8 mouse cellular contexts compared by ENCODE assay signal in genomic region chr6:125160854-125161760, GRCm38 (mm10). TPM values are rescaled to one million over a fixed set of nuclear protein-coding genes. Genes with fewer than 3 reads are reported as not detected.
A peak's percentile ranks its signal among the peaks of the same experiment; 100 is the strongest.
DNase-seq lines count a peak whose midpoint lies in the region; ATAC-seq and TF ChIP-seq lines count a peak whose summit lies in the region.

No protein-coding gene starts in this region.

- peaks cover 1% of the 10 kb centered on the region; the same call in 1 of the 2 replicates for H3K4me1 ChIP-seq in cortical plate, adult 2 months (ENCODE audit: control insufficient read depth, insufficient read depth, low read length)
- H3K4me1 ChIP-seq in kidney, adult 2 months (ENCODE audit: control insufficient read depth, insufficient read depth, low read length) = no peaks in the 10 kb centered on the region; the same call in 1 of the 2 replicates
- peaks cover 81% of the 10 kb centered on the region for H3K4me1 ChIP-seq in liver, embryonic 12.5 days

- 28% methylated on average over 22 of the region's 22 CpGs for whole genome bisulfite sequencing in kidney, adult 2 months
- WGBS in liver, embryonic 12.5 days (ENCODE audit: insufficient replicate concordance) = 17% methylated on average over 22 of the region's 22 CpGs

- no peak overlapping the region; the same call in 1 of the 2 replicates for H3K9ac ChIP-seq in liver, embryonic 12.5 days

- H3K27ac ChIP-seq in cortical plate, adult 2 months (ENCODE audit: insufficient read depth, low read length) = no peak overlapping the region
- H3K27ac ChIP-seq in kidney, adult 2 months (ENCODE audit: insufficient read depth, low read depth, low read length) = peak overlapping the region; percentile 33; the same call in 1 of the 2 replicates
- H3K27ac ChIP-seq in liver, embryonic 12.5 days = peak overlapping the region; percentile 75

- H3K27me3 ChIP-seq in kidney, adult 2 months (replicated peaks; ENCODE audit: control insufficient read depth, insufficient read depth, low read length) = no peaks in the 10 kb centered on the region
- no peaks in the 10 kb centered on the region for H3K27me3 ChIP-seq in liver, embryonic 12.5 days (replicated peaks)

- DNase-seq in thymus, postnatal 4 days = peak; percentile 35
- no peak for DNase-seq in thymus, postnatal 25 days
- peak; percentile 99 for DNase-seq in heart, adult 11 months
- peak; percentile 90 for DNase-seq in kidney, adult 2 months
- peak; percentile 34 for DNase-seq in retina, embryonic 14.5 days (ENCODE audit: low spot score)

- TF ChIP-seq CTCF in cortical plate, adult 2 months (IDR thresholded peaks at IDR 0.05; ENCODE audit: extremely low read depth, insufficient read depth, low read length) = no peak
- TF ChIP-seq CTCF in kidney, adult 2 months (conservative IDR thresholded peaks at IDR 0.05; ENCODE audit: insufficient read depth, insufficient read length, low read depth, low read length) = no peak

- ATAC-seq in liver, embryonic 12.5 days = peak; percentile 6; the same call in 1 of the 2 replicates
- ATAC-seq in erythroblast, adult 5-6 weeks (replicated peaks; ENCODE audit: low FRiP score, poor library complexity, severe bottlenecking) = no peak

- H3K36me3 ChIP-seq in kidney, adult 2 months (ENCODE audit: control insufficient read depth, insufficient read depth, low read length) = peaks cover 5% of the 10 kb centered on the region
- peaks cover 72% of the 10 kb centered on the region for H3K36me3 ChIP-seq in liver, embryonic 12.5 days

- peak overlapping the region; percentile 31 for H3K4me2 ChIP-seq in liver, embryonic 12.5 days

- no peaks in the 10 kb centered on the region for H3K9me3 ChIP-seq in liver, embryonic 12.5 days (replicated peaks)

- peak; percentile 63 for TF ChIP-seq POLR2A in cortical plate, adult 2 months (IDR thresholded peaks at IDR 0.05; ENCODE audit: extremely low read depth, insufficient read depth, low read length)
- peak; percentile 8 for TF ChIP-seq POLR2A in kidney, adult 2 months (IDR thresholded peaks at IDR 0.05; ENCODE audit: low read depth, low read length)

- no peak overlapping the region for H3K4me3 ChIP-seq in cortical plate, adult 2 months (ENCODE audit: insufficient read depth, low read length)
- H3K4me3 ChIP-seq in kidney, adult 2 months (ENCODE audit: insufficient read depth, low read depth, low read length) = no peak overlapping the region
- H3K4me3 ChIP-seq in liver, embryonic 12.5 days = no peak overlapping the region; the same call in 1 of the 2 replicates

RNA-seq across cellular contexts. Expression of gene Gapdh, which starts 5.2 kb away (rescaled TPM):
- polyA plus RNA-seq in cortical plate, adult 2 months (2012; rRNA removed) = 4,394 and 4,549 TPM in 2 replicates
- polyA plus RNA-seq in kidney, adult 2 months (2012; rRNA removed) = 7,324 and 7,933 TPM in 2 replicates
- 1,499 and 1,575 TPM in 2 replicates for polyA plus RNA-seq in liver, embryonic 12.5 days (2016; fragmentation: Nextera tagmentation; extraction: Ambion mirVana)
- total RNA-seq in erythroblast, adult 5-6 weeks (2015; ENCODE audit: low replicate concordance) = 912 and 913 TPM in 2 replicates
- 174 and 278 TPM in 2 replicates for total RNA-seq in erythroblast, adult 5-6 weeks (2017; ENCODE audit: low replicate concordance)

RNA-seq across cellular contexts. Expression of gene Iffo1, which starts 16.1 kb away (rescaled TPM):
- polyA plus RNA-seq in cortical plate, adult 2 months (2012; rRNA removed) = 96.9 and 97.6 TPM in 2 replicates
- 35.0 and 36.4 TPM in 2 replicates for polyA plus RNA-seq in kidney, adult 2 months (2012; rRNA removed)
- 6.6 and 7.3 TPM in 2 replicates for polyA plus RNA-seq in liver, embryonic 12.5 days (2016; fragmentation: Nextera tagmentation; extraction: Ambion mirVana)
- total RNA-seq in erythroblast, adult 5-6 weeks (2015; ENCODE audit: low replicate concordance) = 3.1 and 6.9 TPM in 2 replicates
- 2.2 and 10.9 TPM in 2 replicates for total RNA-seq in erythroblast, adult 5-6 weeks (2017; ENCODE audit: low replicate concordance)

RNA-seq across cellular contexts. Expression of gene Nop2, which starts 29.4 kb away (rescaled TPM):
- 20.0 and 21.5 TPM in 2 replicates for polyA plus RNA-seq in cortical plate, adult 2 months (2012; rRNA removed)
- polyA plus RNA-seq in kidney, adult 2 months (2012; rRNA removed) = 15.5 and 16.5 TPM in 2 replicates
- polyA plus RNA-seq in liver, embryonic 12.5 days (2016; fragmentation: Nextera tagmentation; extraction: Ambion mirVana) = 83.1 and 85.3 TPM in 2 replicates
- total RNA-seq in erythroblast, adult 5-6 weeks (2015; ENCODE audit: low replicate concordance) = 4.8 and 6.7 TPM in 2 replicates
- 10.5 and 11.8 TPM in 2 replicates for total RNA-seq in erythroblast, adult 5-6 weeks (2017; ENCODE audit: low replicate concordance)

RNA-seq across cellular contexts. Expression of gene Ncapd2, which starts 30.4 kb away (rescaled TPM):
- 53.5 and 58.3 TPM in 2 replicates for polyA plus RNA-seq in cortical plate, adult 2 months (2012; rRNA removed)
- polyA plus RNA-seq in kidney, adult 2 months (2012; rRNA removed) = 15.6 and 18.7 TPM in 2 replicates
- polyA plus RNA-seq in liver, embryonic 12.5 days (2016; fragmentation: Nextera tagmentation; extraction: Ambion mirVana) = 132 and 138 TPM in 2 replicates
- total RNA-seq in erythroblast, adult 5-6 weeks (2015; ENCODE audit: low replicate concordance) = 139 and 148 TPM in 2 replicates
- total RNA-seq in erythroblast, adult 5-6 weeks (2017; ENCODE audit: low replicate concordance) = 137 and 246 TPM in 2 replicates

RNA-seq across cellular contexts. Expression of gene Mrpl51, which starts 30.5 kb away (rescaled TPM):
- 51.2 and 52.9 TPM in 2 replicates for polyA plus RNA-seq in cortical plate, adult 2 months (2012; rRNA removed)
- polyA plus RNA-seq in kidney, adult 2 months (2012; rRNA removed) = 102 and 110 TPM in 2 replicates
- 211 and 222 TPM in 2 replicates for polyA plus RNA-seq in liver, embryonic 12.5 days (2016; fragmentation: Nextera tagmentation; extraction: Ambion mirVana)
- total RNA-seq in erythroblast, adult 5-6 weeks (2015; ENCODE audit: low replicate concordance) = 40.1 and 54.4 TPM in 2 replicates
- 16.4 and 29.8 TPM in 2 replicates for total RNA-seq in erythroblast, adult 5-6 weeks (2017; ENCODE audit: low replicate concordance)
